Mouse (Mus musculus) CH12.LX (cell line): ENCODE measurements around the gene Slfn8. TPM values are rescaled to one million over a fixed set of nuclear protein-coding genes. Genes with fewer than 3 reads are reported as not detected.

Source experiments
- DNase-seq: peaks from one replicate; pipeline ENCODE4 v3.0.0-alpha.2; 2013; ENCODE audit errors: extremely low read depth
- H3K27ac ChIP-seq: 2 replicates; pipeline ENCODE4 v1.5.1; 2012; ENCODE audit warnings: low read depth, mild to moderate bottlenecking, control low read depth, moderate library complexity; ENCODE audit not compliant: insufficient read depth
- H3K27me3 ChIP-seq: replicated peaks from 2 replicates; pipeline ENCODE3; 2012; ENCODE audit warnings: inconsistent platforms
- H3K36me3 ChIP-seq, 2 experiments: replicated peaks in 1 of 2; 2 replicates each; pipeline versions ENCODE3 to v1.6.1; 2012; ENCODE audit warnings: inconsistent platforms in 1 of 2, low read length in 1 of 2, mild to moderate bottlenecking in 1 of 2, mixed read lengths in 1 of 2, moderate library complexity in 1 of 2; ENCODE audit not compliant: control insufficient read depth in 1 of 2, insufficient read depth in 1 of 2
- H3K4me1 ChIP-seq, 2 experiments: 2 replicates each; pipeline ENCODE4 v1.6.1; 2012; ENCODE audit warnings: inconsistent platforms in 1 of 2, moderate library complexity in 1 of 2; ENCODE audit not compliant: insufficient read depth in 2 of 2, control insufficient read depth in 1 of 2
- H3K4me2 ChIP-seq: 2 replicates; pipeline ENCODE4 v1.6.1; 2012; ENCODE audit warnings: low read depth, mild to moderate bottlenecking, control low read depth; ENCODE audit not compliant: poor library complexity, insufficient read depth, severe bottlenecking
- H3K4me3 ChIP-seq, 3 experiments: fragments of 150-350 bp in 1 of 3; sonication (generic) in 1 of 3; replicated peaks in 1 of 3; 2 replicates each; pipeline versions ENCODE3 to v1.5.1; 2011 to 2012; ENCODE audit warnings: low read depth in 2 of 3, low read length in 2 of 3, mild to moderate bottlenecking in 2 of 3, moderate library complexity in 2 of 3, control low read depth in 1 of 3, improper control_type of control experiment in 1 of 3, inconsistent platforms in 1 of 3, mixed read lengths in 1 of 3; ENCODE audit not compliant: poor library complexity in 1 of 3
- H3K79me2 ChIP-seq: replicated peaks from 2 replicates; pipeline ENCODE4 v1.6.1; 2012; ENCODE audit warnings: mild to moderate bottlenecking, moderate library complexity; ENCODE audit not compliant: control insufficient read depth, poor library complexity, insufficient read depth, severe bottlenecking; ENCODE audit errors: extremely low read depth
- H3K9ac ChIP-seq: 2 replicates; pipeline ENCODE4 v1.6.1; 2012; ENCODE audit warnings: low read depth, mild to moderate bottlenecking, control low read depth, moderate library complexity; ENCODE audit not compliant: insufficient read depth
- H3K9me3 ChIP-seq: replicated peaks from 2 replicates; pipeline ENCODE3; 2012; ENCODE audit warnings: low read length, inconsistent platforms, mixed read lengths
- BHLHE40 ChIP-seq: IDR thresholded peaks from 2 replicates; pipeline ENCODE4 v1.6.1; 2011; ENCODE audit warnings: mild to moderate bottlenecking, low read depth, low read length, improper control_type of control experiment
- CHD2 ChIP-seq: IDR thresholded peaks from 2 replicates; pipeline ENCODE4 v1.6.1; 2011; ENCODE audit warnings: low read length, improper control_type of control experiment
- ETS1 ChIP-seq: conservative IDR thresholded peaks from 2 replicates; pipeline ENCODE4 v1.6.1; 2012; ENCODE audit warnings: low read depth, mild to moderate bottlenecking, inconsistent platforms, low read length, improper control_type of control experiment, moderate library complexity
- GABPA ChIP-seq: IDR thresholded peaks from 2 replicates; pipeline ENCODE4 v1.6.1; 2012; ENCODE audit warnings: low read depth, low read length, improper control_type of control experiment, inconsistent platforms; ENCODE audit not compliant: insufficient replicate concordance
- HCFC1 ChIP-seq: IDR thresholded peaks from 2 replicates; pipeline ENCODE4 v1.6.1; 2012; ENCODE audit warnings: low read depth, mild to moderate bottlenecking, inconsistent platforms, low read length, improper control_type of control experiment
- IRF4 ChIP-seq: IDR thresholded peaks from 2 replicates; pipeline ENCODE4 v1.6.1; 2014; ENCODE audit warnings: low read depth, mild to moderate bottlenecking, inconsistent platforms, low read length, improper control_type of control experiment
- JUN ChIP-seq: IDR thresholded peaks from 2 replicates; pipeline ENCODE4 v1.6.1; 2011; ENCODE audit warnings: low read depth, mild to moderate bottlenecking, low read length, improper control_type of control experiment, moderate library complexity; ENCODE audit not compliant: insufficient read depth
- JUND ChIP-seq: conservative IDR thresholded peaks from 2 replicates; pipeline ENCODE4 v1.6.1; 2011; ENCODE audit warnings: low read depth, low read length, improper control_type of control experiment
- KAT2A ChIP-seq: IDR thresholded peaks from 2 replicates; pipeline ENCODE4 v1.6.1; 2012; ENCODE audit warnings: low read length, improper control_type of control experiment, inconsistent platforms; ENCODE audit not compliant: insufficient replicate concordance
- MAFK ChIP-seq: IDR thresholded peaks from 2 replicates; pipeline ENCODE4 v1.6.1; 2011; ENCODE audit warnings: low read length, improper control_type of control experiment; ENCODE audit not compliant: insufficient replicate concordance
- MAZ ChIP-seq: IDR thresholded peaks from 2 replicates; pipeline ENCODE4 v1.6.1; 2012; ENCODE audit warnings: low read depth, mild to moderate bottlenecking, inconsistent platforms, low read length, improper control_type of control experiment, moderate library complexity
- MEF2A ChIP-seq: IDR thresholded peaks from 2 replicates; pipeline ENCODE4 v1.6.1; 2014; ENCODE audit warnings: low read depth, mild to moderate bottlenecking, inconsistent platforms, low read length, improper control_type of control experiment, borderline replicate concordance
- NELFE ChIP-seq: IDR thresholded peaks from 2 replicates; pipeline ENCODE4 v1.6.1; 2011; ENCODE audit warnings: low read depth, low read length, improper control_type of control experiment
- PAX5 ChIP-seq: IDR thresholded peaks from 2 replicates; pipeline ENCODE4 v1.6.1; 2012; ENCODE audit warnings: low read length, inconsistent platforms, mixed read lengths
- POLR2A ChIP-seq: IDR thresholded peaks from 2 replicates; pipeline ENCODE4 v1.6.1; 2011; ENCODE audit warnings: low read depth, mild to moderate bottlenecking, improper control_type of control experiment, low read length
- RCOR1 ChIP-seq: conservative IDR thresholded peaks from 2 replicates; pipeline ENCODE4 v1.6.1; 2012; ENCODE audit warnings: low read depth, mild to moderate bottlenecking, inconsistent platforms, low read length, improper control_type of control experiment
- SIN3A ChIP-seq: IDR thresholded peaks from 2 replicates; pipeline ENCODE4 v1.6.1; 2012; ENCODE audit warnings: low read length, improper control_type of control experiment, inconsistent platforms
- SMC3 ChIP-seq: IDR thresholded peaks from 2 replicates; pipeline ENCODE4 v1.6.1; 2011; ENCODE audit warnings: low read depth, low read length, improper control_type of control experiment
- TCF12 ChIP-seq: IDR thresholded peaks from 2 replicates; pipeline ENCODE4 v1.6.1; 2014; ENCODE audit warnings: low read depth, mild to moderate bottlenecking, inconsistent platforms, low read length, improper control_type of control experiment
- USF1 ChIP-seq: IDR thresholded peaks from 2 replicates; pipeline ENCODE4 v1.6.1; 2014; ENCODE audit warnings: low read depth, mild to moderate bottlenecking, inconsistent platforms, low read length, improper control_type of control experiment
- USF2 ChIP-seq: conservative IDR thresholded peaks from 2 replicates; pipeline ENCODE4 v1.6.1; 2011; ENCODE audit warnings: low read depth, low read length, improper control_type of control experiment
- ZC3H11A ChIP-seq: IDR thresholded peaks from 2 replicates; pipeline ENCODE4 v1.6.1; 2012; ENCODE audit warnings: low read depth, mild to moderate bottlenecking, inconsistent platforms, low read length, improper control_type of control experiment
- ZNF384 ChIP-seq: IDR thresholded peaks from 2 replicates; pipeline ENCODE4 v1.6.1; 2012; ENCODE audit warnings: low read depth, low read length, improper control_type of control experiment, inconsistent platforms
- dilution Hi-C: fragments of 300-500 bp; cut with MboI; formaldehyde crosslinking; loops from 2 replicates; pipeline ENCODE4 v1.14.3; 2020; ENCODE audit warnings: low sequenced_read_pairs; ENCODE audit not compliant: extremely low pct_unique_long_range_greater_than_20kb, extremely low pct_ligation_motif_present
- in situ Hi-C: fragments of 300-500 bp; cut with MboI; formaldehyde crosslinking; loops from 3 replicates; pipeline ENCODE4 v1.14.3; 2019; ENCODE audit warnings: low sequenced_read_pairs, low pct_ligation_motif_present, low pct_unique_long_range_greater_than_20kb, mixed read lengths
- polyA plus RNA-seq: library from polyadenylated mRNA; unstranded; fragments of >175 nt; gene quantifications from 2 replicates; pipeline ENCODE4 v1.2.1, GENCODE M21; 2012; ENCODE audit warnings: low read depth; ENCODE audit not compliant: insufficient read length
- total RNA-seq, 2 experiments: library from RNA; depleted of rRNA; stranded (reverse); fragments of 300-350 nt in 1 of 2; fragments of >200 nt in 1 of 2; gene quantifications; 2 replicates each; pipeline ENCODE4 v1.2.3; 2012 to 2014

The Slfn8 gene
- total and polyA plus RNA-seq, 3 experiments: 3.4 to 6.3 (median 4.1) TPM

GRCm38 (mm10) chr11:82959613-82960012, 61.0 kb downstream of the Slfn8 start (continued):
- TF ChIP-seq HCFC1 (no peak), ETS1 (no peak), SIN3A (0 out of 2 replicates have a peak, but pooled peaks have one; percentile 39), NELFE (no peak), MAFK (no peak), IRF4 (no peak), MEF2A (no peak), GABPA (no peak), ZC3H11A (0 out of 2 replicates have a peak, but pooled peaks have one; percentile 40), ZNF384 (no peak)

DNA sequence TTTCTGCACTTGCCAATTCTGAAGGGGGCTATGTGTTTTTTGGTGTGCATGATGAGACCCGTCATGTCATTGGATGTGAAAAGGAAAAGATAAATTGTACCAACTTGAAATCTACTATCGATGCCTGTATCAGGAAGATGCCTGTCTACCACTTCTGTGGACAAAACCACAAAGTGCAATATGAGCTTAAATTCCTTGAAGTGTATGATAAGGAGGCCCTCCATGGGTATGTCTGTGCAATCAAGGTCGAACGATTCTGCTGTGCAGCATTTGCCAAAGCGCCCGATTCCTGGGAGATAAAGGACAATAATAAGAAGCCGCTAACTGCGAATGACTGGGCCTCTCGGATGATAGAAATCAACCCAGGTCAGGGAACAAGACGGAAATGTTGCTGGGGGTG, 63.7 kb downstream of the Slfn8 start:
- Histone ChIP-seq H3K79me2 (no peaks in the 10 kb centered on the region), H3K36me3 (no peaks in the 10 kb centered on the region), H3K27me3 (peaks cover 12% of the 10 kb centered on the region), H3K27ac (no peak overlapping the region), H3K4me2 (no peak overlapping the region), H3K9me3 (no peaks in the 10 kb centered on the region), H3K4me1 (peaks cover 9 to 27% of the 10 kb centered on the region in 2 experiments), H3K4me3 (no peak overlapping the region), H3K9ac (no peak overlapping the region)
- in situ Hi-C loops (no loop called here), dilution Hi-C loops (no loop called here)
- no peak for DNase-seq
- TF ChIP-seq IRF4 (no peak), ZNF384 (no peak), RCOR1 (no peak), USF2 (no peak), TCF12 (no peak), MEF2A (no peak), PAX5 (no peak), KAT2A (no peak), USF1 (no peak), JUN (no peak), SMC3 (no peak), CHD2 (no peak), BHLHE40 (no peak), JUND (no peak), POLR2A (no peak), MAZ (no peak)
